Mouse (Mus musculus) midbrain, embryonic 13.5 days (tissue): ENCODE results near the gene Poll. TPM values are rescaled to one million over a fixed set of nuclear protein-coding genes. Genes with fewer than 3 reads are reported as not detected.

ENCODE experiments used
- ATAC-seq: fragments of 200-750 bp; cut with Nextera tagmentation; 2 replicates; pipeline ENCODE4 v1.8.0; 2017; ENCODE audit warnings: mild to moderate bottlenecking, moderate TSS enrichment, moderate library complexity
- H3K27ac ChIP-seq: fragments of 300-500 bp; sonication (generic); 2 replicates; pipeline ENCODE4 v1.5.1; 2015; ENCODE audit warnings: inconsistent platforms, mild to moderate bottlenecking, moderate library complexity
- H3K27me3 ChIP-seq: fragments of 300-500 bp; sonication (generic); 2 replicates; pipeline ENCODE4 v1.6.1; 2015; ENCODE audit warnings: mild to moderate bottlenecking, inconsistent platforms
- H3K36me3 ChIP-seq: fragments of 300-500 bp; sonication (generic); 2 replicates; pipeline ENCODE4 v1.6.1; 2015; ENCODE audit warnings: mild to moderate bottlenecking, inconsistent platforms
- H3K4me1 ChIP-seq: fragments of 300-500 bp; sonication (generic); replicated peaks from 2 replicates; pipeline ENCODE4 v1.6.1; 2015; ENCODE audit warnings: inconsistent platforms
- H3K4me2 ChIP-seq: fragments of 300-500 bp; sonication (generic); replicated peaks from 2 replicates; pipeline ENCODE4 v1.6.1; 2015; ENCODE audit warnings: moderate library complexity, mild to moderate bottlenecking, inconsistent platforms
- H3K4me3 ChIP-seq: fragments of 300-500 bp; sonication (generic); replicated peaks from 2 replicates; pipeline ENCODE4 v1.5.1; 2015; ENCODE audit warnings: mild to moderate bottlenecking, inconsistent platforms
- H3K9ac ChIP-seq: fragments of 300-500 bp; sonication (generic); replicated peaks from 2 replicates; pipeline ENCODE4 v1.6.1; 2015; ENCODE audit warnings: mild to moderate bottlenecking, inconsistent platforms
- H3K9me3 ChIP-seq: fragments of 300-500 bp; sonication (generic); 2 replicates; pipeline ENCODE4 v1.6.1; 2016; ENCODE audit warnings: mild to moderate bottlenecking, inconsistent platforms
- WGBS: fragments of 180-500 bp; shearing (Covaris S2); methylation state at CpG from one replicate; pipeline ENCODE4 v1.1.7; 2015; 5-methylcytosine and 5-hydroxymethylcytosine counted together
- polyA plus RNA-seq: library from polyadenylated mRNA; unstranded; fragments of >200 nt; fragmentation: Nextera tagmentation; extraction: Ambion mirVana; gene quantifications from 2 replicates; pipeline ENCODE4 v1.2.1, GENCODE M21; 2015

Gene Poll
- polyA plus RNA-seq = 15.8 and 16.6 TPM in 2 replicates

DNA sequence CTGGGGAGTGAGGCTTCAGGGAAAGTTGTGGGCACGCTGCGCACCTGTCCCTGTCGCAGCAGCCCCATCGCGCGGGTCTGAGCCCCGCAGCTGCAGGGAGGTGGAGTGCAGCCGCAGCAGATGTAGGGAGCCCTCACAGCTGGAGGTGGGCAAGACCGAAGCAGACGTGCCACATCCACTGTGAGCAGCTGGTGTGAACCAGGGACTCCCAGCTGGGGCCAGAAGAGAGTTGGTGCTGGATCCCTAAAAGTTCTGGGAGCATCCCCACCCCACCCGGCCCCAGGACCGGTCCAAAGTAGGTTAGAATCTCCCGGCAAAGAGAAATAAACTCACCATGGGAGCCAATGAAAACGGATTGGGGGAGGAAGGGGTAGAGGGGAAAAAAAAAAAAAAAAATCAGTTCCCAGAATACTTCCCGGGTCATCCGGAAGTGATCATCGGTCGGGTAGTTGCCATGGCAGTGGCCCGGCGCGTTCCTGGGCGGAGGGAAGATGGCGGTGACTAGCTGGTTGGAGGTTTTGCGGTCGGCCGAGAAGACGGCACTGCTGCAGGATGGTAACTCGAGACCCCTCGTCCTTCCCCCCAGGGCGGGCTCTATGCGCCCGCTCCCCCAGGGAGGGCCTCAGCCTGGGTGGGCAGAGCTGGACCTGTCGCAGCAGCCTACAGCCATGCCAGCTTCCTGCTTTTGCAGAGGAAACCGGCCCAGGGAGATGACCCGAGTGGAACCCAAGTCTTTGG is at the start of gene Poll, which contains the start of gene Gm17018:
Poll (minus strand) TSS at position 379 of the 738 bp plus-strand sequence.
Gm17018 (plus strand) TSS at position 463 of the 738 bp plus-strand sequence.
- Histone ChIP-seq H3K4me1 (peaks cover 12% of the 10 kb centered on the region), H3K9me3 (no peaks in the 10 kb centered on the region), H3K4me2 (peak within 1 kb of the TSS; percentile 96), H3K9ac (peak within 1 kb of the TSS; percentile 87), H3K27ac (peak within 1 kb of the TSS; percentile 66), H3K27me3 (peaks cover 34% of the 10 kb centered on the region), H3K4me3 (peak within 1 kb of the TSS; percentile 76), H3K36me3 (peaks cover 19% of the 10 kb centered on the region)
- ATAC-seq = peak; percentile 93
- under 1% methylated on average over 35 of the region's 35 CpGs for WGBS

DNA sequence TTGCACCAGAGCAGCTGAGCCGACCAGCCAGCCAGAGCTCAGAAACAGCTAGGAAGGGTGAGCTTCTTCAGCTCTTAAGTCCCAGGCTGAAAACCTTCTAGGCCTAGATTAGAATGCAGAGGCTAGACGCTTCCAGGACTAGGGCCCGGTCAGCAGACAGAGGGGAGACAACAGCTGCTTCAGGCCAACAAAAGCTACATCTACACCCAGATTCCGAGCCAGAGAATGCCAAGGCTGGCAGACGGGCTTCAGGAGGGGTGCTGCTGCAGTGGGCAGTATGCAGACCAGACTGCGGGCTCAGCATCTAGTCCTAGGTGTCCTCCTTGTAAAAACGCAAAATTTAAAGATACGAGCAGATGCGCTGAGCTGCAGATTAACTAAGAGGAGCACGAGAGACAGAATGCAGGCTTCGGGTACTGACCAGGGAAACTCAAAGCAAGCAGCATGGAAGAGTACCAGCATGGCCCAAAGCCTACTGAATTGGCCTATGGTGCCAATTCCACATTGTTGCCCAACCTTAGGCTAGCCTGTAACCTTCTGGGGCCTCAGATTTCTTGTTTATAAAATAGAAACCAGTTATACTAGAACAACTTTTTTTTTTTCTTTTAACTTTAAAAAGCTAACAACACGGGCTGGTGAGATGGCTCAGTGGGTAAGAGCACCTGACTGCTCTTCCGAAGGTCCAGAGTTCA is 48.5 kb upstream of the Poll start:
- no peaks in the 10 kb centered on the region for H3K9me3 ChIP-seq
- no peaks in the 10 kb centered on the region for H3K36me3 ChIP-seq
- no peak overlapping the region for H3K27ac ChIP-seq
- 84% methylated on average over 13 of the region's 13 CpGs for WGBS
- no peak overlapping the region for H3K4me2 ChIP-seq
- peaks cover 13% of the 10 kb centered on the region for H3K4me1 ChIP-seq
- ATAC-seq = no peak
- H3K27me3 ChIP-seq = peaks cover 24% of the 10 kb centered on the region
- no peak overlapping the region for H3K9ac ChIP-seq
- H3K4me3 ChIP-seq = no peak overlapping the region

DNA sequence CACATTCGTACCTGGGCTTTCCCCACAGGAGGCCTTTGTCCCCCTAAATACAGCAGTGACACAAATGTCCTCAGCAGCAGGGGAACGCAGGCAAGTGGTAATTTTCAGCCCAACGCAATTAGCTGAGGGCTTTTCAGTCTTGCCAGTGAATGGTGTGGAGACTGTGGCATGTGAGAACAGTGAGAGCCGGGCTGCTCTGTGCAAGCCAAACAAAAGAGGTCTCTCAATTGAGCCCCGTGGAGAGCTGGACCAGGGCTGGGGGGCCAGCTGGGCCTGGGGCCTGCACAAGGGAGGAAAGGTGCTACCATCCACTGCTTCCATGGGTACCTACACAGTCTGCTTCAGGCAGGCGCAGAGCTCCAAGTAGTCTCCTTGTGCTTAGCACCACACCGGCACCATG is 47.1 kb upstream of the Poll start:
- Histone ChIP-seq H3K4me3 (no peak overlapping the region), H3K9ac (no peak overlapping the region), H3K27ac (0 out of 2 replicates have a peak overlapping the region, but pooled peaks have one; percentile 4), H3K4me1 (peaks cover 13% of the 10 kb centered on the region), H3K4me2 (no peak overlapping the region), H3K36me3 (no peaks in the 10 kb centered on the region), H3K9me3 (no peaks in the 10 kb centered on the region), H3K27me3 (peaks cover 27% of the 10 kb centered on the region)
- 18% methylated on average over 7 of the region's 7 CpGs for WGBS
- ATAC-seq = peak; percentile 53; the same call in 1 of the 2 replicates

DNA sequence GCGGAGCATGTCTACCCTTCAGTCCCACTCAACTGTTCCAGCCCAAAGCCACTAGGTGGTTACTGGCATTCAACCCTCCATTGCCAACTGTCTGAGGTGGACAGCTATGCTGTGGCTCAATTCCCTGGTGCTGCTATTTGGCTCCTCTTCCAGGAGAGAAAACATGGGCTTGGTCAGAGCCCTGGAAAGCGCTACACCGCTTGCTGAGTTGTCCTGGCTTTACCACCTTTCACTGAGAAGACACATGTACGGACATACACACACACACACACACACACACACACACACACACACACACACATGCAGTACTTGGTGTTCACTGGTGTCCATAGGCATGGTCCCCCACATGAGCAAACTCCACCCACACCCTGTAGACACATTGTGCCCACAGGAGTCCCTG is 46.4 kb upstream of the Poll start:
- WGBS = 71% methylated on average over 4 of the region's 4 CpGs
- H3K4me2 ChIP-seq = no peak overlapping the region
- no peak overlapping the region for H3K4me3 ChIP-seq
- no peak overlapping the region for H3K9ac ChIP-seq
- H3K36me3 ChIP-seq = peaks cover 5% of the 10 kb centered on the region; the same call in 1 of the 2 replicates
- ATAC-seq = no peak
- H3K27me3 ChIP-seq = peaks cover 28% of the 10 kb centered on the region
- no peak overlapping the region for H3K27ac ChIP-seq
- H3K4me1 ChIP-seq = peaks cover 13% of the 10 kb centered on the region
- no peaks in the 10 kb centered on the region for H3K9me3 ChIP-seq

DNA sequence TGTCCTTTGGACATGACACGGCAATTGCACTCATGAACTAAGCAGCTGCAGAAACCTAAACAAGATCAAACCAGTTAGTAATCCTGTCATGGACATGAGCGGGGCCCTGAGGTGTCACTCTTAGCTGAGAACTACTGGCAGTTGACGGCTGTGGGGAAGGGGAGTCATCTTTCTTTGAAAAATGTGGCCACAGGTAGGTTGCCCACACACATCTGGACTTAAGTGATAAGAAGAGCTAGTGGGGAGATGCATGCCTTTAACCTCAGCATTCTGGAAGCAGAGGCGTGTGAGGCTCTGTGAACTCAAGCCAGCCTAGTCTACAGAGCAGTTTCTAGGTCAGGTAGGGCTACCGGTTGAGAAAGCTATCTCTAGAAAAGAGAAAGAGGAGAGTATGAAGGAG is 42.3 kb upstream of the Poll start:
- Histone ChIP-seq H3K27me3 (peaks cover 46% of the 10 kb centered on the region), H3K27ac (no peak overlapping the region), H3K4me1 (peaks cover 11% of the 10 kb centered on the region), H3K36me3 (peaks cover 5% of the 10 kb centered on the region; the same call in 1 of the 2 replicates), H3K4me2 (no peak overlapping the region), H3K4me3 (no peak overlapping the region), H3K9me3 (no peaks in the 10 kb centered on the region), H3K9ac (no peak overlapping the region)
- WGBS = 93% methylated on average over 5 of the region's 5 CpGs
- no peak for ATAC-seq

DNA sequence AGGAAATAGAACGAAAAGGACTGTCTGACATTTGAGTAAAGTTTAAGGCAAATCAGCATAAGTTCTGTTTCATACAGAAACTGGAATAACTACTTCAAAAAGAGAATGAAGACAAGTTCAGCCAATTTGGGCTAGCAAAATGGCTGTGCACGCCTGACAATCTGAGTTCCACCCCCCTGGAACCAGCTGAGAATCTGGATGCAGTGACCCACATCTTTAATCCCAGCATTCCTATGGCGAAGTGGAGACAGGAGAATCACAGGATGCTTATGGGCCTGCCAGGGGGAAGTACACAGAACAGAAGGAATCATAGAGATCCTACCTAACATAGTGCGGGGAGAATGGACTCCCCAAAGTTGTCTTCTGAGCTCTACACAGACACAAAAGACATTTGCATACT is 36.8 kb upstream of the Poll start:
- H3K27ac ChIP-seq = no peak overlapping the region
- no peak for ATAC-seq
- H3K4me2 ChIP-seq = no peak overlapping the region
- peaks cover 18% of the 10 kb centered on the region for H3K4me1 ChIP-seq
- H3K36me3 ChIP-seq = peaks cover 2% of the 10 kb centered on the region; the same call in 1 of the 2 replicates
- H3K27me3 ChIP-seq = peaks cover 61% of the 10 kb centered on the region
- no peak overlapping the region for H3K4me3 ChIP-seq
- H3K9me3 ChIP-seq = no peaks in the 10 kb centered on the region
- no peak overlapping the region for H3K9ac ChIP-seq
- WGBS = 63% methylated on average over 4 of the region's 4 CpGs

DNA sequence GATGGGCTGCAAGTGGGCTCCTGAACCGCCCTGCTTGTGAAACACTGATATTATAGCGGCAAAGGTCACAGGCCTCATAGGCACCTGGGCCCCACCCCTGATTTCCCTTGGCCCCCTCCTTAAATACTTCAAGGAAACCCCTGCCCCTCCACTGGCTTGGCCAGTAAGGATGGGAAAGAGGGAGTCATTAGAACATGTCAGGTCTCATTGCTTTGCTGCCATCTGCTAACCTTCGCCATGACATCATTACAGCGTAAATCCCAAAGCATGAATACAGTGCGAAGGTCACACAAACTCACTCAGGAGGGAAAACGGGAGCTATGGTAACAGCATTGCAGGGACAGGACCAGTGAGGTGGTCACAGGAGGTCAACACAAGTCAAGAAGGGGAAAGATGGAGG is 36.1 kb upstream of the Poll start:
- WGBS = 52% methylated on average over 6 of the region's 6 CpGs
- Histone ChIP-seq H3K4me1 (peaks cover 18% of the 10 kb centered on the region), H3K9ac (no peak overlapping the region), H3K4me3 (no peak overlapping the region), H3K4me2 (no peak overlapping the region), H3K36me3 (no peaks in the 10 kb centered on the region), H3K27me3 (peaks cover 67% of the 10 kb centered on the region), H3K9me3 (no peaks in the 10 kb centered on the region), H3K27ac (no peak overlapping the region)
- ATAC-seq = peak; percentile 53

DNA sequence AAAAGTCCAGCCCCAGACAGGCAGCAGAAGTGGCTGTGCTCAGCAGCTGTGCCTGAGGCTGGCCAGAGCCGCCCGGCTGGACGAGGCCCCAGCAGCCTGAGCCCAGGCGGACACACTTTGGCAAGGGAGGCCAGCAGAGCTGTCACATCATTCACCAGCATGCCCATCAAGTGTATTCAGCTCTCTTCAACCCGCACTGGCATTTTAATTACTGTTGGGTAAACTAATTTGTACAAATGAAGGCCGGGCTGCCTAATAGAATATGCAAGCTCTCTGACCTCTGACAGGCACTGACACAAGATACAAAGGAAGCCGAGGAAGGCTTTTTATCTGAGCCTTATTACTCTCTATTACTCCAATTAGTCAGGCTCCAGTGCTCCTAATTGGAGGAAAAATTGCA is 35.7 kb upstream of the Poll start:
- WGBS = 16% methylated on average over 7 of the region's 7 CpGs
- Histone ChIP-seq H3K36me3 (no peaks in the 10 kb centered on the region), H3K4me2 (no peak overlapping the region), H3K4me1 (peaks cover 18% of the 10 kb centered on the region), H3K4me3 (no peak overlapping the region), H3K27ac (no peak overlapping the region), H3K9ac (no peak overlapping the region), H3K27me3 (peaks cover 68% of the 10 kb centered on the region), H3K9me3 (no peaks in the 10 kb centered on the region)
- peak; percentile 91 for ATAC-seq

DNA sequence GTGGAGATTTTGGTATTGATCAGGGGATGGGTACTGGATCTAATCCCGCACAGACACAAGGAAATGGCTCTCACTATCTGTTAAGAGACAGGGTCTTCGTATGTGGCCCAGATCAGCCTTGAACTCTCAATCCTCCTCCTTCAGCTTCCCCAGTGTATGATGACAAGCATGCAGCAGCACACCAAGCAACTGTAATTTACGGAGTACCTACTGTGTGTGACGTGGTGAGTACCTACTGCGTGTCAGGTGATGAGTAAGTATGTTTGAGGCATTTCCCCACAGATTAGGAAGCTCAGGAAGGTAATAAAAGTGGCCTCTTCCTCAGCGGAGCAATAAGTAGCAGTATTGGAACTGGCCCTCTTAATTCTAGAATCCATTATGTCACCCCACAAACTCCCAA is 35.1 kb upstream of the Poll start:
- 92% methylated on average over 6 of the region's 6 CpGs for WGBS
- no peak overlapping the region for H3K4me3 ChIP-seq
- H3K9me3 ChIP-seq = no peaks in the 10 kb centered on the region
- no peak overlapping the region for H3K27ac ChIP-seq
- peaks cover 66% of the 10 kb centered on the region for H3K27me3 ChIP-seq
- no peak overlapping the region for H3K9ac ChIP-seq
- peaks cover 18% of the 10 kb centered on the region for H3K4me1 ChIP-seq
- no peak for ATAC-seq
- no peak overlapping the region for H3K4me2 ChIP-seq
- no peaks in the 10 kb centered on the region for H3K36me3 ChIP-seq

DNA sequence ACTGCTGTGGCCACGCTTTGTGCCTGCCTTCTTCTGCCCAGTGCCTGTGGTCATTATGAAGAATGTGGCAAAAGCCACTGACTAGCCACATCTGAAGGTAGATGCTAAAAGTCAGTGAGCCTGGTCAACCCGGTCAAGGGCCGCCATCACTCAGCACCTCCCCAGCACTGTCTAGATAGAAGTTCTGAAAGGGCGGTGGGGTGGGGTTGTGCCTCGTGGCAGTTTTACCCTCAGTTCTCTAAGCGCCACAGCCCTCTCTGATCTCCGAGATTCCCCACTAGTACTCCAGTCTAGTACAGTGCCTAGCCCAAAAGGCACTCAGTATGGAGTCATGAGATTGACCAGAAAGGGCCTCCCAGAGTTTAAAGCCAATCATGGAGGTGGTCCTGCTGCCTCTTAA is 33.7 kb upstream of the Poll start:
- H3K27me3 ChIP-seq = peaks cover 59% of the 10 kb centered on the region
- no peaks in the 10 kb centered on the region for H3K9me3 ChIP-seq
- ATAC-seq = no peak
- H3K4me1 ChIP-seq = peaks cover 18% of the 10 kb centered on the region
- no peak overlapping the region for H3K27ac ChIP-seq
- H3K4me2 ChIP-seq = no peak overlapping the region
- 94% methylated on average over 7 of the region's 7 CpGs for WGBS
- H3K36me3 ChIP-seq = no peaks in the 10 kb centered on the region
- H3K4me3 ChIP-seq = no peak overlapping the region
- no peak overlapping the region for H3K9ac ChIP-seq

DNA sequence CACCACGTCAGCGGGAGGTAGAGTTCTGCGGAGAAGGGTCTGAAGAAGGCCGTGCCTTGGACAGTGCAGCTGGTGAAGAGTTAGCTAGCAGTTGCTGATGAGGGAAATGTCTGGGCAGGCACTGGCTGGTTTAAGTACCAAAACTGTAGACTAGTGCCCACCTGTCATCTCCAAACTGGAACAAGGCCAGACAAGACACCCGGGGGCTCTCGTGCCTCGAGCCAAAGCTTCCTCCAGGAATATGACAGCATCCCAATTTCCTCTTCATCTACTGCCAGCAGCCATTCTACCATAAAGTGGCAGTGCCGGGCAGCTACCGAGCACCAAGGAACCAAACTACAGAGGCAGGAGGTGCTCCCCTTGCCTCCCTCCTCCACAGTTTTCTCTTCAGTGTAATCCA is 32.6 kb upstream of the Poll start:
- 0 out of 2 replicates have a peak, but pooled peaks cover 5% of the 10 kb centered on the region for H3K36me3 ChIP-seq
- peaks cover 18% of the 10 kb centered on the region for H3K4me1 ChIP-seq
- no peak overlapping the region for H3K4me3 ChIP-seq
- no peak overlapping the region for H3K9ac ChIP-seq
- no peak for ATAC-seq
- 93% methylated on average over 9 of the region's 9 CpGs for WGBS
- H3K4me2 ChIP-seq = no peak overlapping the region
- no peaks in the 10 kb centered on the region for H3K9me3 ChIP-seq
- H3K27me3 ChIP-seq = peaks cover 57% of the 10 kb centered on the region
- H3K27ac ChIP-seq = no peak overlapping the region

DNA sequence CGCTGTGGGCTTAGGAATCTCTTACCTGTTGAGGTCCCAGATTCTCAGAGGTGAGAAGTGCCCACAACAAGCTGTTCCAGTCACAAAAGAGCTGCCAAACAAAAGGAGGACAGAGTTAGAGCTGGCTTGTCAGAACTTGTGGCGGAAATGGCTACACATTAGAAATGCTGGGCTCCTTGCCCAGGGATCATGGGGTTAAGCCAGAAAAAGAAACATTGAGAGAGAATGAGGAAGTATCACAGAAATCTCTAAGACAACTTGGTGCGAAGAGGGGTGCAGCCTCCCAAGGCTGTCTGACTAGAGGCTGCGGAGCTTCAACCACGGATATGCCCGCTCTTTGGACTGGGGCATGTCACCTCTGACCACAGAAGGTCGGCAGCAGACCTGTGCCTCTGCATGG is 31.4 kb upstream of the Poll start:
- no peak for ATAC-seq
- H3K27me3 ChIP-seq = peaks cover 66% of the 10 kb centered on the region
- WGBS = 92% methylated on average over 7 of the region's 7 CpGs
- no peak overlapping the region for H3K27ac ChIP-seq
- no peak overlapping the region for H3K9ac ChIP-seq
- 0 out of 2 replicates have a peak, but pooled peaks cover 5% of the 10 kb centered on the region for H3K36me3 ChIP-seq
- H3K4me2 ChIP-seq = no peak overlapping the region
- peaks cover 20% of the 10 kb centered on the region for H3K4me1 ChIP-seq
- no peak overlapping the region for H3K4me3 ChIP-seq
- H3K9me3 ChIP-seq = no peaks in the 10 kb centered on the region
